Mouse (Mus musculus) megakaryocyte, adult 5-6 weeks (primary cell): ENCODE results near the gene Fam20b. TPM values are rescaled to one million over a fixed set of nuclear protein-coding genes. Genes with fewer than 3 reads are reported as not detected.

Experiments used
- ATAC-seq: 2 replicates; pipeline ENCODE4 v1.8.0; 2016; ENCODE audit warnings: mild to moderate bottlenecking, inconsistent platforms; ENCODE audit not compliant: poor library complexity, severe bottlenecking
- total RNA-seq, 2 experiments: library from RNA; stranded (forward) in 1 of 2; stranded (reverse) in 1 of 2; fragments of 153-499, 151-499 nt in 1 of 2; fragments of 221-1000, 200-1000 nt in 1 of 2; gene quantifications; 2 replicates each; pipeline versions ENCODE4 v1.2.3 to v1.2.4; 2015 to 2017

Gene Fam20b
- 14.7 and 15.7 TPM in 2 replicates for total RNA-seq (2015)
- total RNA-seq (2017): 37.9 and 41.6 TPM in 2 replicates

DNA sequence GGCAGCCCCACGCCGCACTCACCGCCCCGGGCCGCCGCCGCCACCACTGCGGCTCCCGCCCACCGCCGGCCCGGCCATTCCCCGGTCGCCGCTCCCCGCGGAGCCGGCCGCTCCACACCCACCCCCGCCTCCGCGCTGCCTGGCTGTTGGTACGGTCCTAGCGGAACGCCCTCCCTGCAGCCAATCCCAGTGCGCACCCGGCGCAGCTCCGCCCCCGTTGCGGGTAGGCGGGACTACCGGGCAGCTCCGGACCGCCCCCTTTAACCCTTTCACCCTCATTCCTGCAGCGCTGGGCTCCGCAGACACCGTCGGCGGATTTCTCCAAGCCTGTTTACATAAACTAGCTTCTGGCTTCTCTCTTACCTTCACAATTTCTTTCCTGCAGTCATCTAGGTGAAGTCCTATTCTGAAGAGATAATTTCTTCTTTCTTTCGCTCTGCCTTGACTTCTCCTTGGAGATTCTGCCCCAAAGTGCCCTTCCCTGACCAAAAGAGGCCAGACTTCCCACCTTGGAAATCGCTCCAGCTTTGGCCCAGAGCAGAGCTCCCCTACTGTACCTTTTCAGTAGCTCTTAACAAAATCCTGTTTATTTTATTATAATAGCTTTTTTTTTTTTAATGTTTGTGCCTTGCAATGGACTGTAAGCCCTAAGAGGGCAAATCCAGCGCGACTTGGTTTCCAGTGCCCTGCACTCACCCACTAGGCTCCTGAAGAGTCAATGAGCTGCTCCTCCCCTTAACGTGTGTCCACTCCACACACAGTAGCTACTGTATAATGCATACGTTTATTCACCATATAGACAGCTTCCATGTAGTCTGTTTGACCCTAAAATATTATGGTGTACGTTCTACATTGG lies at the start of gene Fam20b:
Fam20b (minus strand) TSS at position 137 of the 856 bp plus-strand sequence.
- ATAC-seq: peak; percentile 93

- ATAC-seq: no peak
These were observed 46.4 kb upstream of the Fam20b start for GRCm38 (mm10) chr1:156765311-156765710.

GRCm38 (mm10) chr1:156764584-156764983 lies 45.7 kb upstream of the Fam20b start:
- ATAC-seq: no peak

DNA sequence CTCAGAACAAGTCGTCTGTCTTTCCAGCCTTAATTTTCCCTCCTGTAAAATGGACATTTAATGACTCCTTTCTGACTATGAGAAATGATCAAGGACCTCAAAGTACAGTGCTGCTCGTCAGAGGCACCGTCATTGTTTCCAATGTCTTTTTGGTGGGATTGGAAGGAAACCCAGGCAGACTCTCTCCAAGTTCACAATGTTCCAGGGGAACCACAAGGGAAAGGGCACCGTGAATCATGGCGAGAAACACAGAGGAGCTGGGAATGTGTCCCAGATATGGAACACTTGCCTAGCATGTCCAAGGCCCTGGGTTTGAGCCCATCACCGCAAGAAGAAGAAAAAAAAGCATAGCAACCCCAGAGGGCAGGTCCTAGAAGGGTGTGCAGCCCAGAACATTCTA lies 44.4 kb upstream of the Fam20b start:
- ATAC-seq: no peak

DNA sequence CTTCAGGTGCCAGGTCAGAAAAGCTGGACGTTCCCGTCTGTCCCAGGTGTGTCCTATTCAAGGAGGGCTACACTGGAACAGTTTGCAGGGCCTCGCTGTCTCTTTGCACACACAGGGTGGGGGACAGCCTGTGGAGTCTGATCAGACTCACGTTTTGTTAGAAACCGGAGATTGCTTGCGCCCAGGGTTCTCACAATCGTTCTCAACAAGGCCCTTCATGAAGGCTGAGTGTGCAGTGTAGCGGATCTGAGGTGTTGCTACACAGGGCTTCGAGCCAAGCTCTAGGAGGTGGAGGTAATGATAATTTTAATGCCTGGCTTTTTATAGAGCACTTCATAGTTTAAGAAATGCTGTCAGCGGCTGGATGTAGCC lies 42.5 kb upstream of the Fam20b start:
- ATAC-seq: no peak

GRCm38 (mm10) chr1:156760549-156761429 lies 41.9 kb upstream of the Fam20b start:
- ATAC-seq: no peak

GRCm38 (mm10) chr1:156758326-156758725 lies 39.4 kb upstream of the Fam20b start:
- ATAC-seq: no peak

DNA sequence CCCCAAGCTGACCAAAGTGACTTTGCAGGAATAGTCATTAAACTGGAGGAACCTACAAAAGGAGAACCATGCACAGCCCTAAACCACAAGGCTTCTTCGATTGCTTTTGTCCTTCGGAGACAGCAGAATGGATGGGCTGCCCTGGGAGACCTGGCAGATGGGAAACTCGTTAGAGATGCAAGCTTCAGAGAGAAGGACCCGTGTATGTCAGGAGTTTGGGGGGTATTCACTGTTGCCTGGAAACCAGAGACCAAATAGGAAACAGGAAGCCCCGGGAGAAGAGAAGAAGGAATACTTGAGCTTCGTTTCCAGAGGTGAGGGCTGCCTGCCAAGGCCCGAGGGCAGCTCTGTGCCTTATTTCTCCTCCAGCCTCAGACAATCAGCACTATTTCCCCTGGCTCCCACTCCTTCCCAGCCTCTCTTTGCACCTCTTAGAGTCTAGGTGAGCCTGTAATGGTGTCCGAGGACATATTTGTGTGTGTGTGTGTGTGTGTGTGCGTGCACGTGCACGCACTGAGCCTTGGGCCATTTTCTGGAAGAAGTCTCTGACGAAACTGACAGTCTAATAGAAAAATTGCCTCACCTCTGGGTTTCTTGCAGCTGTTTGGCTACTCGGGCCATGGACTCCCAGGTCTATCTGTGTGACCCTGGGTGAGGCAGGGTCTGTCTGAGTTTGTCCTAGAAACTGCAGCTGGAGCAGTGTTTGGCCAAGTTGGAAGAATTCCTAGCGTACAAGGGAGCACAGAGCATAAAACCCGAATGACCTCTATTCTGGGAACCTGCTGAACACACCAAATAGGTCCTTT lies 35.9 kb upstream of the Fam20b start:
- ATAC-seq: peak; percentile 69

DNA sequence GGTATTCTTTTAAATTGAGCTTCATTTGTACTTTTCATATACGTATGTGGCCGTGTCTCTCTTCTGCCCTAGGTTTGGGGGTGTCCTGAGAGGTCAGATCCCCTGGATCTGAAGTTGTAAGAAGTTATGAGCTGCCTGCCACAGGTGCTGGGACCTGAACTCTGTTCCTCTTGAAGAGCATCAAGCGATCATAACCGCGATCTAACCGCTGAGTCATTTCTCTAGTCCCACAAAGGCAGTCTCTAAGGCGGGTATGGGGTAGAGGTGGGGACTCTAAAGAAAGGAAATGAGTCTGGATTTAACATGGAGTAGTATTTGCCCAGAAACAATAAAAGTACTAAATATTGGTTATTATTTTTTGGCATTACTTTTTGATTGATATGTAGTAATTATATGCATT lies 34.1 kb upstream of the Fam20b start:
- ATAC-seq: no peak

- peak; percentile 76 for ATAC-seq
These were observed 33.3 kb upstream of the Fam20b start for GRCm38 (mm10) chr1:156752020-156752724.

GRCm38 (mm10) chr1:156750261-156750660 lies 31.4 kb upstream of the Fam20b start:
- no peak for ATAC-seq

- no peak for ATAC-seq
These were observed 30.2 kb upstream of the Fam20b start for GRCm38 (mm10) chr1:156749136-156749535.

DNA sequence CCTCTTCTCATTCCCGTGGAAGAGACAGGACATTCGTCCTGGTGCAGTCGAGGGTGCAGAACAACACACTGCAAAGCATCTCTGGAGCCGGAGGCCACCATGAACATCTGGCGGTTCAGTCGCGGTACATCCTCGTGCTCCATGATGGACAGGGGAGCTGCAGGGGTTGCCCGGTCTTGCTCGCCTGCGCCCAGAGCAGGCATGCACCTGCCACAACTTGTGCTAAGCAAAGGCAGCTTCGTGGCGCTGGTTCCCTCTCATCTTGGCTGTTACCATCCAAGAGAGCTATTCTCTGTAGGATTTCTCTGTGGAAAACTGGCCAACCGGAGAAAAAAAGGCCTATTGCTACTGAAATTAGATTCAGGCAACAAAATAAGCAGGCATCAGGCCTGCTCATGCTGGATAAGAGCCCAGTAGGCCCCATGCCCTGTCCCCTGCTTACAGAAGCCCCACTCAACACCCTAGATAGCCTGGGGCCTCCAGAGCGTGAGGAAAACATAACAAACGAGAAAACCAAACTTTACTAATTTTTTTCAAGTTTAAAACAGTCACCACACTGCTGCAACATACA lies 29.6 kb upstream of the Fam20b start:
- no peak for ATAC-seq

DNA sequence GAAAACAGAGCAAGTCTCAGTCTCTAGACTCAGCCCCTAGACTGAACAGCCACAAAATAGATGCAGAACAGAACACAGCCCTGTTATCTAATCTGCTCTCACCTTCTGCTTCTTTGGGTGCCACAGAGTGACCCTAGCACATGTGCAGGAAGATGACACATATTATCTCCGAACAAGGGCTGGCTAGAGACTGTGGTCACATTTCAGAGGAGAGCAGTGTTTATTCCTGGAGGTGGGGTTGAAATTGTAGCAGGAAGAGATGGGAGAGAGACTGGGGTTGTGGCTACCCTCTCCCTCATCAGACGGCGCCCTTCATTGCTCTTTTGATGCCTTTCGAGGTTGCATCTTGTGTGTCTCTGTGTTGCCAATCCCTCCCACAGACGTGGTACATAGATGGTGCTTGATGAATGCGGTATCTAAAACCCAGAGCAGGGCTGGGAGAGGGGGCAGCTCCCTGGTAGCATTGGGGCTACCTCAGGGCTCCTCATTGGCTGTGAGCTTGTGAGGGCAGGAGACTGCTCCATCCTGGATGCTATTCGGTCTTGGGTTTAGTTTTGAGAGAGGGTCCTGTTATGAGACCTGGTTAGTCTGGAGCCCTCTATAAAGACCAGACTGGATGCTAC lies 26.4 kb upstream of the Fam20b start:
- ATAC-seq: peak; percentile 53; the same call in 1 of the 2 replicates

GRCm38 (mm10) chr1:156741482-156742411 lies 22.9 kb upstream of the Fam20b start:
- peak; percentile 84 for ATAC-seq

GRCm38 (mm10) chr1:156735788-156736187 lies 16.9 kb upstream of the Fam20b start:
- ATAC-seq: 0 out of 2 replicates have a peak, but pooled peaks have one; percentile 26

DNA sequence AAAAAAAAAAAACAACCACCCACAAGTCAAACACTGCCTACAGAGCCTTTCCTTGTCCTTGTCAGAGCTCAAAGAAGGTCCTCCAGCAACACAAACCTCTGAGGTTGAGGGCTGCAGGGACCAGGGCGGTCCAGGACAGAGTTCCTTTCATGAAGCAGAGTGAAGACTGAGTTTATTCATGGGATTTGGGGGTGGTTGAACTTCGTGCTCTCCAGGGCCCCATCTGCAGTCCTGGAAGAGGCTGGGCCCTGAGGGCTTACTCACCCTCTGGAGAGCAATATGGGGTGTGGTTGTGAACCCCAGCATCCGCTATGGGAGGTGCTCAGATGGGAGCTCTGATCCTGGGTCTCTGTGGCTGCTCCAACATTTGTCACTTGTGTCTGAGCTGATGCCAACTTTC lies 15.1 kb upstream of the Fam20b start:
- ATAC-seq: no peak

DNA sequence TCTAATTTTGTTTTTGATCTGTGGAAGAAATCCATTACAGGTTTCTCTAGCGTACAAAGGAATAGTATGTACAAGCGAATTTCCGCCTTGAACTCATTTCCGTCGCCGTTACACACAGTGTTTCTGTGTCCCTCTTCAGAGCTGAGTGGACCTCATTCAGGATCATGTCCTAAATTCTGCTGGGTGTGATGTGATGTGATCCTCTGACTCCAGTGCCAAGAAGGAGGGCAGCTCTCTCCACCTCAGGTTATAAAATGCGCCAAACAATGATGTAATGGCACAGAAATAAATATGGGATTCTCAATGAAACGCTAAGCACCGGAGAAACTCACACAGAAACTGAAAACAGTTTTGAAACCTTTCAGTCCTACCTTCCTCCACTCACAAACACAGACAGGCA lies 14.7 kb upstream of the Fam20b start:
- ATAC-seq: no peak
